8 mouse cellular contexts compared by ENCODE assay signal in genomic region chr11:29373396-29374273, GRCm38 (mm10). TPM values are rescaled to one million over a fixed set of nuclear protein-coding genes. Genes with fewer than 3 reads are reported as not detected.
DNase-seq lines count a peak whose midpoint lies in the region; ATAC-seq and TF ChIP-seq lines count a peak whose summit lies in the region.

Ccdc88a (plus strand) TSS chr11:29373658.

- peak; percentile 82; the same call in 1 of the 2 replicates for TF ChIP-seq EP300 in heart, adult 2 months (IDR thresholded peaks at IDR 0.05; ENCODE audit: insufficient read depth, low read depth, low read length)

- under 1% methylated on average over 61 of the region's 107 CpGs for WGBS in embryonic facial prominence, embryonic 14.5 days
- WGBS in heart, adult 2 months = under 1% methylated on average over 106 of the region's 107 CpGs
- under 1% methylated on average over 90 of the region's 107 CpGs for WGBS in limb, embryonic 13.5 days
- under 1% methylated on average over 73 of the region's 107 CpGs for WGBS in midbrain, embryonic 16.5 days

- peak within 1 kb of the TSS; percentile 95 for H3K9ac ChIP-seq in embryonic facial prominence, embryonic 14.5 days (ENCODE audit: low read depth, low read length)
- H3K9ac ChIP-seq in heart, adult 2 months (ENCODE audit: low read depth, low read length) = peak within 1 kb of the TSS; percentile 89
- peak within 1 kb of the TSS; percentile 97 for H3K9ac ChIP-seq in limb, embryonic 13.5 days
- H3K9ac ChIP-seq in midbrain, embryonic 16.5 days (ENCODE audit: low read depth, low read length) = peak within 1 kb of the TSS; percentile 99

- ATAC-seq in embryonic facial prominence, embryonic 14.5 days (ENCODE audit: low read depth) = peak; percentile 96
- peak; percentile 94 for ATAC-seq in limb, embryonic 13.5 days (ENCODE audit: low FRiP score, low read depth)
- ATAC-seq in midbrain, embryonic 16.5 days = peak; percentile 96

- peak within 1 kb of the TSS; percentile 95 for H3K27ac ChIP-seq in embryonic facial prominence, embryonic 14.5 days (replicated peaks; ENCODE audit: low read depth, low read length)
- H3K27ac ChIP-seq in heart, adult 2 months = peak within 1 kb of the TSS; percentile 93
- peak within 1 kb of the TSS; percentile 96 for H3K27ac ChIP-seq in limb, embryonic 13.5 days
- peak within 1 kb of the TSS; percentile 99 for H3K27ac ChIP-seq in midbrain, embryonic 16.5 days (ENCODE audit: low read length)

- no peaks in the 10 kb centered on the region for H3K36me3 ChIP-seq in embryonic facial prominence, embryonic 14.5 days (ENCODE audit: control insufficient read depth, insufficient read depth, low read length)
- no peaks in the 10 kb centered on the region for H3K36me3 ChIP-seq in heart, adult 2 months (ENCODE audit: control insufficient read depth, insufficient read depth, low read length)
- peaks cover 6% of the 10 kb centered on the region; the same call in 1 of the 2 replicates for H3K36me3 ChIP-seq in limb, embryonic 13.5 days
- 0 out of 2 replicates have a peak, but pooled peaks cover 2% of the 10 kb centered on the region for H3K36me3 ChIP-seq in midbrain, embryonic 16.5 days (ENCODE audit: control insufficient read depth, insufficient read depth, low read length)

- H3K79me2 ChIP-seq in heart, adult 2 months (replicated peaks; ENCODE audit: control insufficient read depth, insufficient read depth, low read length) = peaks cover 2% of the 10 kb centered on the region

- H3K4me2 ChIP-seq in embryonic facial prominence, embryonic 14.5 days (ENCODE audit: low read depth, low read length) = peak within 1 kb of the TSS; percentile 72
- H3K4me2 ChIP-seq in limb, embryonic 13.5 days (replicated peaks) = peak within 1 kb of the TSS; percentile 72
- peak within 1 kb of the TSS; percentile 47 for H3K4me2 ChIP-seq in midbrain, embryonic 16.5 days (ENCODE audit: low read length)

- peak; percentile 90 for DNase-seq in 3T3-L1 (ENCODE audit: low read depth, low spot score)
- DNase-seq in adrenal gland, postnatal 4 days (ENCODE audit: low spot score in 2 of 2) = peak; percentile 91 to 95
- peak; percentile 97 for DNase-seq in embryonic facial prominence, embryonic 14.5 days (ENCODE audit: low spot score)
- DNase-seq in heart, adult 2 months = peak; percentile 98
- DNase-seq in kidney, adult 8-10 months = peak; percentile 95
- peak; percentile 84 to 93 for DNase-seq in spleen, postnatal 10 days (ENCODE audit: low spot score in 2 of 2)

- TF ChIP-seq POLR2A in heart, adult 2 months (IDR thresholded peaks at IDR 0.05; ENCODE audit: insufficient read depth, low read depth, low read length) = peak; percentile 85

- no peaks in the 10 kb centered on the region for H3K9me3 ChIP-seq in embryonic facial prominence, embryonic 14.5 days (ENCODE audit: control insufficient read depth, low read length)
- H3K9me3 ChIP-seq in limb, embryonic 13.5 days = no peaks in the 10 kb centered on the region
- no peaks in the 10 kb centered on the region for H3K9me3 ChIP-seq in midbrain, embryonic 16.5 days (replicated peaks; ENCODE audit: control insufficient read depth, low read length, poor library complexity, severe bottlenecking)

- TF ChIP-seq CTCF in heart, adult 2 months (IDR thresholded peaks at IDR 0.05) = peak; percentile 66

- H3K4me3 ChIP-seq in embryonic facial prominence, embryonic 14.5 days (ENCODE audit: low read depth, low read length) = peak within 1 kb of the TSS; percentile 96
- peak within 1 kb of the TSS; percentile 70 for H3K4me3 ChIP-seq in heart, adult 2 months
- H3K4me3 ChIP-seq in limb, embryonic 13.5 days = peak within 1 kb of the TSS; percentile 91
- peak within 1 kb of the TSS; percentile 96 for H3K4me3 ChIP-seq in midbrain, embryonic 16.5 days (ENCODE audit: low read depth, low read length)

- intact Hi-C loops in heart, adult 2 months (cut with DNase I) = loop anchor here (5.0 to 10.0 kb wide), 5 partner anchors 126 to 321 kb away; partner anchors contain the start of genes Cfap36, Clhc1, Mtif2 and Ppp4r3b

- peaks cover 3% of the 10 kb centered on the region; the same call in 1 of the 2 replicates for H3K4me1 ChIP-seq in embryonic facial prominence, embryonic 14.5 days (ENCODE audit: control insufficient read depth, insufficient read depth, low read length)
- H3K4me1 ChIP-seq in heart, adult 2 months (ENCODE audit: control insufficient read depth, insufficient read depth, low read length) = peaks cover 6% of the 10 kb centered on the region
- peaks cover 10% of the 10 kb centered on the region for H3K4me1 ChIP-seq in limb, embryonic 13.5 days
- H3K4me1 ChIP-seq in midbrain, embryonic 16.5 days (ENCODE audit: control insufficient read depth, insufficient read depth, low read length) = peaks cover 18% of the 10 kb centered on the region

- H3K27me3 ChIP-seq in embryonic facial prominence, embryonic 14.5 days (replicated peaks; ENCODE audit: control insufficient read depth, insufficient read depth, low read length) = no peaks in the 10 kb centered on the region
- H3K27me3 ChIP-seq in heart, adult 2 months (ENCODE audit: control insufficient read depth, insufficient read depth, low read length) = no peaks in the 10 kb centered on the region
- H3K27me3 ChIP-seq in limb, embryonic 13.5 days = no peaks in the 10 kb centered on the region
- H3K27me3 ChIP-seq in midbrain, embryonic 16.5 days (ENCODE audit: control insufficient read depth, insufficient read depth, low read depth, low read length) = no peaks in the 10 kb centered on the region

RNA-seq across cellular contexts. Expression of gene Ccdc88a, which starts in this region (rescaled TPM):
- total RNA-seq in adrenal gland, postnatal 4 days (2021) = 10 to 100 TPM; 26.4 to 26.9 TPM
- 26.2 and 27.9 TPM in 2 replicates for polyA plus RNA-seq in embryonic facial prominence, embryonic 14.5 days (2014; fragmentation: Nextera tagmentation; extraction: Ambion mirVana)
- 1 to 10 TPM; 5.5 to 9.0 TPM for total RNA-seq in heart, adult 2 months (2021)
- 1.00 and 1.6 TPM in 2 replicates for polyA plus RNA-seq in heart, adult 2 months (2012; rRNA removed)
- 52.3 and 55.0 TPM in 2 replicates for polyA plus RNA-seq in limb, embryonic 13.5 days (2015; fragmentation: Nextera tagmentation; extraction: Ambion mirVana)
- polyA plus RNA-seq in midbrain, embryonic 16.5 days (2015; fragmentation: Nextera tagmentation; extraction: Ambion mirVana) = 70.1 and 80.5 TPM in 2 replicates

Comparison
In these comparisons a context has a peak if more than half of its experiments do, and no peak if none do; other contexts are left out.
1. Peak in every context shown above with its lines: DNase-seq, ATAC-seq, H3K4me3 ChIP-seq and H3K27ac ChIP-seq.
2. RNA of gene Ccdc88a (polyA plus RNA-seq): 70.1 to 80.5 TPM in midbrain, embryonic 16.5 days, 52.3 to 55.0 TPM in limb, embryonic 13.5 days and 26.2 to 27.9 TPM in embryonic facial prominence, embryonic 14.5 days; 1.00 to 1.6 TPM in heart, adult 2 months; every median in the first group is over 10 times any median in the second.